Mouse (Mus musculus): ENCODE measurements around the gene Lgals4. TPM values are rescaled to one million over a fixed set of nuclear protein-coding genes. Genes with fewer than 3 reads are reported as not detected.

Lgals4 gene
- polyA plus RNA-seq, 1 experiment from 2014 or later, result 1.9 TPM

DNA sequence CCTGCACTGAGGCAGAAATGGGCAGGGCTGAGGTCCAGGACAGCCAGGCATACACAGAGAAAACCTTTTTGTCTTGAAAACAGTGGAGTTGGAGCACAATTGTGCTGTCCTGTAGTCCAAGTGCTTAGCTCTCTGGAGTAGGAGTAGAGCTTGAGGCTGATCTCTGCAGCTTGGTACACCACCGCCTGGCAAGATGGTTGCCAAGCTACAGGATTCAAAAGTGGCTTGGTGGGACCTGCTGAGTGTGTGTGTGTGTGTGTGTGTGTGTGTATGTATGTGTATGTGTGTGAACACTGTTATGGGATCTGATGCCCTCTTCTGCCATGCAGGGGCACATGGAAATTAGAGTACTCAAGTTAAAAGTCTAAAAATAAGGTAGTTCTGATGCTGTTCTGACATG lies 11.1 kb upstream of the Lgals4 start:
- Histone ChIP-seq H3K36me3 (ENCODE audit: control insufficient read depth, insufficient read depth, low read length) (peaks cover 40% of the 10 kb centered on the region), H3K27me3 (ENCODE audit: control insufficient read depth, insufficient read depth, low read length) (no peaks in the 10 kb centered on the region), H3K9ac (ENCODE audit: low read length) (no peak overlapping the region), H3K4me2 (ENCODE audit: low read depth, severe bottlenecking) (no peak overlapping the region), H3K27ac (replicated peaks; ENCODE audit: low read depth, low read length) (no peak overlapping the region), H3K4me1 (ENCODE audit: control insufficient read depth, insufficient read depth, low read length) (peaks cover 6% of the 10 kb centered on the region), H3K4me3 (ENCODE audit: low read depth, low read length) (no peak overlapping the region), H3K9me3 (ENCODE audit: control insufficient read depth, low read length) (no peaks in the 10 kb centered on the region)
- DNase-seq (ENCODE audit: low spot score), result no peak
- no peak for ATAC-seq (ENCODE audit: insufficient number of reproducible peaks, low FRiP score, low TSS enrichment, low read depth)
- 88% methylated on average over 1 of the region's 1 CpGs for WGBS

DNA sequence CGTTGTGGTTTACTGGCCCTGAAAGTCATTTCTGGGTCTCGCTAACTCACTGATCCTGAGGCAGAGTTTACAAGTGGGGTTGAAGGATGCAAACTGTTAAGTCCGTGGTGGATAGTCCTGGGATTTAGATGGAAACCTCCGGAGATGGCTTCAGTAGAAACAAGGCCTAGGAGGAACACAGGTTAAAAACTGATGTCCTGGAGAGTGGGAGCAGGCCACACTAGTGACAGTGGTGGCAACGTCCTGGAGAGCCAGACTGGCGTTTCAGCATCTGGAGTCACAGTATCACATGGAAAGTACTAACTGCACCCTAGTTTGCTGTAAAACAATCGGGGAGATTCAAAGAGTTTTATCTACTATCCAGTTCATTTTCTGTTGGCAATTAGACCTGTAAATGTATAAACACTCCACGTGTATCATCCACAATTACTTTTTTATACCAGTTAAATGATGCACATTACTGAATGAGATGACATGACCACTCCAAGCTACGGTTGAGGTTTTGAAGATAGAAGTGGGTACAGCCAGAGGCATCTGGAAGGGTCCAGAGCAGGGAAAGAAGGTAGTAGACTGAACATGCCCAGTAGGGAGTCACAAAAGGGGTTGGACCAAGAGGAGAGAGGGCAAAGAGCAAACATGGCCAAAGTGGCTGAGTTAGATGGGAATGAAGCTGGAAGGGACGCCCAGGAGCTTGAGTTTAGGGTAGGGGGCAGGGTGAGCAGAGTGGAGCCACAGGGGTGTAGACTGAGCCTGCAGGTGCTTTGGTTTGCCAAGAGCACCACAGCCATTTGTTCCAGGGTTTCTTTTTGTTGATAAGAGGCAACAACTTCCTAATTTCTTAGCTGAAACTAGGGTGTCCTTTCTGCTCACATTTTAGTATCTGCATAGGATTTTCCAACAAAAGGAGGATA lies 10.4 kb upstream of the Lgals4 start:
- no peak overlapping the region for H3K4me2 ChIP-seq (ENCODE audit: low read depth, severe bottlenecking)
- H3K36me3 ChIP-seq (ENCODE audit: control insufficient read depth, insufficient read depth, low read length), result peaks cover 34% of the 10 kb centered on the region
- peaks cover 6% of the 10 kb centered on the region for H3K4me1 ChIP-seq (ENCODE audit: control insufficient read depth, insufficient read depth, low read length)
- no peak overlapping the region for H3K9ac ChIP-seq (ENCODE audit: low read length)
- no peaks in the 10 kb centered on the region for H3K9me3 ChIP-seq (ENCODE audit: control insufficient read depth, low read length)
- ATAC-seq (ENCODE audit: insufficient number of reproducible peaks, low FRiP score, low TSS enrichment, low read depth) (no peak), DNase-seq (ENCODE audit: low spot score) (no peak)
- no peak overlapping the region for H3K4me3 ChIP-seq (ENCODE audit: low read depth, low read length)
- no peaks in the 10 kb centered on the region for H3K27me3 ChIP-seq (ENCODE audit: control insufficient read depth, insufficient read depth, low read length)
- WGBS, result 56% methylated on average over 10 of the region's 10 CpGs
- no peak overlapping the region for H3K27ac ChIP-seq (replicated peaks; ENCODE audit: low read depth, low read length)

DNA sequence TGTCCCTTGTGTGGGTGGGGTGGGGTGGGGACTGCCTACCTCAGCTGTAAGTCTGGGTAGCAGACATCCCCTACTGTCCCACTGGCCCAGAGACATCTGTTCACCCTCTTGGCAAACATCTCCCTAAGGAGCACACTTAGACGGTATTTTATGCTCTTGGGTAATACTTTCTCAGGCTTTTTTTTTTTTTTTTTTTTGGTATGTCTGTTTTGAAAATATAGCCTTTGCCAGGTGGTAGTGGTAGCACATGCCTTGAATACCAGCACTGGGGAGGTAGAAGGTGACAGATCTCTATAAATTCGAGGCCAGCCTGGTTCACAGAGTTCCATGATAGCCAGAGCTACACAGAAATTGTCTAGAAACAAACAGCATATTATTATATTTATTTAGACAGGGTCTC lies 9.7 kb upstream of the Lgals4 start:
- Histone ChIP-seq H3K4me1 (ENCODE audit: control insufficient read depth, insufficient read depth, low read length) (peaks cover 6% of the 10 kb centered on the region), H3K9ac (ENCODE audit: low read length) (no peak overlapping the region), H3K36me3 (ENCODE audit: control insufficient read depth, insufficient read depth, low read length) (peaks cover 28% of the 10 kb centered on the region), H3K27me3 (ENCODE audit: control insufficient read depth, insufficient read depth, low read length) (no peaks in the 10 kb centered on the region), H3K27ac (replicated peaks; ENCODE audit: low read depth, low read length) (no peak overlapping the region), H3K9me3 (ENCODE audit: control insufficient read depth, low read length) (no peaks in the 10 kb centered on the region), H3K4me3 (ENCODE audit: low read depth, low read length) (no peak overlapping the region), H3K4me2 (ENCODE audit: low read depth, severe bottlenecking) (no peak overlapping the region)
- ATAC-seq (ENCODE audit: insufficient number of reproducible peaks, low FRiP score, low TSS enrichment, low read depth) (no peak), DNase-seq (ENCODE audit: low spot score) (no peak)
- WGBS, result 52% methylated on average over 2 of the region's 2 CpGs

DNA sequence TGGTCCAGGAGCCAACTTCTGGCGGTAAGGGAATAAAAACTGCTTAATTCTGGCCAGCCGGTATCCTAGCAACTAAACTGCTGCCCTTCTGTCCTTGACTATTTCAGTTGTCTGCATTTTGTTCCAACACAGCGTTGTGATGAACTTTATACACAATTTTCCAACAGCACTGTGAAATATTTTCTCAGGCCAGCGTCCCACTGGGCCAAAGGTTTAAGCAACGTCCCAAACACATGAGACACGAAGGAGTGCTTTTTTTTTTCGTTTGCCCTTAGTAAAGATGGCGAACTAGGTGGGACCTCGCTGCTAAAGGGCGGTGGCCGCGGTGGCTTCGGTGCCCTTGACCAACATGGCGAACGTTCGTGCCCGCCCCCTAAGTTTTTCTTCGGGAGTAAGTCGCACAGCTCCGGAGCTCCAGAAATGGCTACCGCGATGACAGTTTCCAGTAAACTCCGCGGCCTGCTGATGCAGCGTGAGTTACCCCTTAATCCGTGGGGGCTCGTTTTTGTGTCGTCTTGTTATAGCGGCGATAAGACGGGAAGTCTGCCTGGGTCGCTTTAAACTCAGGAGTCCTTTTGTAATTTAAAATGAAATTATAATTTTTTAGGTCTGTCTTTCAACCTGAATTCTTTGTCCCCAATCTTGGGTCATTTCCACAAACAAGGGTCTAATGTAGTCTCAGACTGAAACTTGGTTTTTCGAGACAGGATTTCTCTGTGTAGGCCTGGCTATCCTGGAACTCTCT lies 8.5 kb upstream of the Lgals4 start, which contains the start of gene Ech1:
Gene Ech1, plus strand, starts transcription at position 277 of the 745 bp plus-strand sequence.
- 3% methylated on average over 33 of the region's 33 CpGs for WGBS
- peak within 1 kb of the TSS; percentile 76 for H3K27ac ChIP-seq (replicated peaks; ENCODE audit: low read depth, low read length)
- peaks cover 24% of the 10 kb centered on the region for H3K36me3 ChIP-seq (ENCODE audit: control insufficient read depth, insufficient read depth, low read length)
- peak within 1 kb of the TSS; percentile 32 for H3K4me3 ChIP-seq (ENCODE audit: low read depth, low read length)
- peak within 1 kb of the TSS; percentile 31 for H3K4me2 ChIP-seq (ENCODE audit: low read depth, severe bottlenecking)
- H3K9ac ChIP-seq (ENCODE audit: low read length), result peak within 1 kb of the TSS; percentile 59
- ATAC-seq (ENCODE audit: insufficient number of reproducible peaks, low FRiP score, low TSS enrichment, low read depth) (peak; percentile 63; the same call in 1 of the 2 replicates), DNase-seq (ENCODE audit: low spot score) (peak; percentile 92)
- H3K4me1 ChIP-seq (ENCODE audit: control insufficient read depth, insufficient read depth, low read length), result peaks cover 6% of the 10 kb centered on the region
- H3K9me3 ChIP-seq (ENCODE audit: control insufficient read depth, low read length), result no peaks in the 10 kb centered on the region; the same call in 1 of the 2 replicates
- H3K27me3 ChIP-seq (ENCODE audit: control insufficient read depth, insufficient read depth, low read length), result no peaks in the 10 kb centered on the region

DNA sequence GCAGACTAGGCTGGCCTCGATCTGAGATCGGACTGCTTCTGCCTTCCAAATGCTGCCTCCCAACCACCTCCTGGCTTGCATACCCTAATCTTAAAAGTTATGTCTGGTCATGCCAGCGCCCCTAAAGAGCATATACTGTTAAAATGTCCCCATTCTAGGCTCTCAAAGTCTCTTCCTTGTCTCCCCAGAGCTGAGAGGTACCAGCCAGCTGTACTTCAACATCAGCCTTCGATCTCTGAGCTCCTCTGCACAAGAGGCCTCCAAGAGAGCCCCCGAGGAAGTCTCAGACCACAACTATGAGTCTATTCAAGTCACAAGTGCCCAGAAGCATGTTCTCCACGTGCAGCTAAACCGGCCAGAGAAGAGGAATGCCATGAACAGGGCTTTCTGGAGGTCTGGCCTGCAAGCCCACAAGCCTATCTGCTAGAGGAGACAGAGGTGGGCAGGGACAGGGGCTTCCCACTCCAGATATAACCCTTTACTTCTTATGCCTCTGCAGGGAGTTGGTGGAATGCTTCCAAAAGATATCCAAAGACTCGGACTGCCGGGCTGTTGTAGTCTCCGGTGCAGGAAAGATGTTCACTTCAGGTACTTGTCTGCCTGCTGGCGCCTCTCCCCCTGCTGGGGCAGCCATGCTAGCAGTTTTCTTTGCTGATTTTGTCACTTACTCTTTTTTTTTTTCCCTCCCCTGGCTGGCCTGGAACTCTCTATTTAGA lies 7.8 kb upstream of the Lgals4 start:
- Histone ChIP-seq H3K9me3 (ENCODE audit: control insufficient read depth, low read length) (no peaks in the 10 kb centered on the region; the same call in 1 of the 2 replicates), H3K27me3 (ENCODE audit: control insufficient read depth, insufficient read depth, low read length) (no peaks in the 10 kb centered on the region), H3K27ac (replicated peaks; ENCODE audit: low read depth, low read length) (no peak overlapping the region; the same call in 1 of the 2 replicates), H3K4me2 (ENCODE audit: low read depth, severe bottlenecking) (peak overlapping the region; percentile 31), H3K36me3 (ENCODE audit: control insufficient read depth, insufficient read depth, low read length) (peaks cover 21% of the 10 kb centered on the region), H3K9ac (ENCODE audit: low read length) (peak overlapping the region; percentile 59), H3K4me3 (ENCODE audit: low read depth, low read length) (peak overlapping the region; percentile 32), H3K4me1 (ENCODE audit: control insufficient read depth, insufficient read depth, low read length) (peaks cover 6% of the 10 kb centered on the region)
- ATAC-seq (ENCODE audit: insufficient number of reproducible peaks, low FRiP score, low TSS enrichment, low read depth), result no peak
- DNase-seq (ENCODE audit: low spot score), result no peak
- WGBS, result 71% methylated on average over 11 of the region's 11 CpGs

DNA sequence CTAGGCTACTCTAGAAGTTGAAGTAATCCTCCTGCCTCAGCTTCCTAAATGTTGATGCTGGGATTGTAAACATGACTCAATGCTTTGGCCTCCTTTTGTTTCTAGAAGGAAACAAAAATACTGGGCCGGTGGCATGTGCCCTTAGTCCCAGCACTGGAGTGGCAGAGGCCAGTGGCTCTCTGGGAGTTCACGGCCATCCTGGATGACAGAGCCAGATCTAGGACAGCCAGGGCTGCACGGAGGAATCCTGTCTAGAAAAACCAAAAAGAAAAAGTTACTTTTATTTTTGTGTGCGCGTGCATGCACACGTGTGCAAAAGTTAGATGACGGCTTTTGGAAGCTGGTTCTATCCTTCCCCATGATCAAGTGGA lies 7.3 kb upstream of the Lgals4 start:
- Histone ChIP-seq H3K27ac (replicated peaks; ENCODE audit: low read depth, low read length) (no peak overlapping the region), H3K4me3 (ENCODE audit: low read depth, low read length) (no peak overlapping the region), H3K4me1 (ENCODE audit: control insufficient read depth, insufficient read depth, low read length) (peaks cover 6% of the 10 kb centered on the region), H3K27me3 (ENCODE audit: control insufficient read depth, insufficient read depth, low read length) (no peaks in the 10 kb centered on the region), H3K36me3 (ENCODE audit: control insufficient read depth, insufficient read depth, low read length) (peaks cover 16% of the 10 kb centered on the region), H3K9me3 (ENCODE audit: control insufficient read depth, low read length) (no peaks in the 10 kb centered on the region; the same call in 1 of the 2 replicates), H3K4me2 (ENCODE audit: low read depth, severe bottlenecking) (no peak overlapping the region), H3K9ac (ENCODE audit: low read length) (no peak overlapping the region)
- ATAC-seq (ENCODE audit: insufficient number of reproducible peaks, low FRiP score, low TSS enrichment, low read depth) (no peak), DNase-seq (ENCODE audit: low spot score) (no peak)
- WGBS, result 94% methylated on average over 7 of the region's 7 CpGs

DNA sequence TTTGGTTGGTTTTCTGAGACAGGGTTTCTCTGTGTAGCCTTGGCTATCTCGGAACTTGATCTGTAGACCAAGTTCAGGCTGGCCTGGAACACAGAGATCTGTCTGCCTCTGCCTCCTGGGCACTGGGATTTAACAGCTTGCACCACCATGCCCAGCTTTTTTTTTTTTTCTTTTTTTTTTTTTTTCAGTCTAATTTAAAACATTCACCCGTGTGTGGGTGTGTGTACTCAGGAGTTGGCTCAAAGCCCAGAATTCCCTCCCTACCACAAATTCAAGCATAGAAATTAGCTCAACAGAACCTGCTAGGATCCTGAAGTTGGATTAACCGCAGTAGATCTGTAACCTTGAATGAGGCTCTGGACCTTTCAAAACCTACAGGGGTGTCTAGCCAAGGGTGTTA lies 6.3 kb upstream of the Lgals4 start:
- ATAC-seq (ENCODE audit: insufficient number of reproducible peaks, low FRiP score, low TSS enrichment, low read depth) (no peak), DNase-seq (ENCODE audit: low spot score) (no peak)
- Histone ChIP-seq H3K36me3 (ENCODE audit: control insufficient read depth, insufficient read depth, low read length) (peaks cover 14% of the 10 kb centered on the region; the same call in 1 of the 2 replicates), H3K9ac (ENCODE audit: low read length) (no peak overlapping the region), H3K4me2 (ENCODE audit: low read depth, severe bottlenecking) (no peak overlapping the region), H3K4me3 (ENCODE audit: low read depth, low read length) (no peak overlapping the region), H3K27ac (replicated peaks; ENCODE audit: low read depth, low read length) (no peak overlapping the region), H3K27me3 (ENCODE audit: control insufficient read depth, insufficient read depth, low read length) (no peaks in the 10 kb centered on the region), H3K4me1 (ENCODE audit: control insufficient read depth, insufficient read depth, low read length) (peaks cover 6% of the 10 kb centered on the region), H3K9me3 (ENCODE audit: control insufficient read depth, low read length) (no peaks in the 10 kb centered on the region; the same call in 1 of the 2 replicates)
- 85% methylated on average over 3 of the region's 3 CpGs for WGBS

DNA sequence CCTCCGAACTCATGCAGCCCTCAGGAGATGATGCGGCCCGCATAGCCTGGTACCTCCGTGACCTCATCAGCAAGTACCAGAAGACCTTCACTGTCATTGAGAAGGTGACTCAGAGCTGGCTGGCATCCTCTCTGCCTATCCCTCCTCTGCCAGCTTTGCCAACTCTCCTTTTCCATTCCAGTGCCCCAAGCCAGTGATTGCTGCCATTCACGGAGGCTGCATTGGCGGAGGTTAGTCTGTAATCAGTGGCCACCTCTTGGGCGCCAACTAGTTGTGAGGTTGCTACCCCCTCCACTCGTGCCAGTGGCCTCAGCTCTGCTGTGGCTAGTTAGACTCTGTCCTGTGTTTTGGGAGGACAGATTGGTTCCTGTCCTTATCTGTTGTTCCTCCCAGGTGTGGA lies 3.8 kb upstream of the Lgals4 start:
- Histone ChIP-seq H3K27ac (replicated peaks; ENCODE audit: low read depth, low read length) (no peak overlapping the region), H3K4me3 (ENCODE audit: low read depth, low read length) (no peak overlapping the region), H3K4me2 (ENCODE audit: low read depth, severe bottlenecking) (no peak overlapping the region), H3K4me1 (ENCODE audit: control insufficient read depth, insufficient read depth, low read length) (peaks cover 4% of the 10 kb centered on the region), H3K27me3 (ENCODE audit: control insufficient read depth, insufficient read depth, low read length) (no peaks in the 10 kb centered on the region), H3K9me3 (ENCODE audit: control insufficient read depth, low read length) (no peaks in the 10 kb centered on the region; the same call in 1 of the 2 replicates), H3K9ac (ENCODE audit: low read length) (no peak overlapping the region), H3K36me3 (ENCODE audit: control insufficient read depth, insufficient read depth, low read length) (peaks cover 12% of the 10 kb centered on the region; the same call in 1 of the 2 replicates)
- ATAC-seq (ENCODE audit: insufficient number of reproducible peaks, low FRiP score, low TSS enrichment, low read depth), result no peak
- DNase-seq (ENCODE audit: low spot score), result no peak
- WGBS, result 95% methylated on average over 8 of the region's 8 CpGs
